Mouse (Mus musculus) kidney, postnatal 36 days (tissue): ENCODE measurements around the gene Pard6b.

Experiments used
- DNase-seq, 2 experiments: peaks; one replicate each; pipeline ENCODE4 v3.0.0; 2021 to 2022; ENCODE audit warnings: mixed read lengths in 2 of 2

Gene Pard6b

GRCm38 (mm10) chr2:168143794-168144193 is 63.0 kb downstream of the Pard6b start:
- DNase-seq: no peak

DNA sequence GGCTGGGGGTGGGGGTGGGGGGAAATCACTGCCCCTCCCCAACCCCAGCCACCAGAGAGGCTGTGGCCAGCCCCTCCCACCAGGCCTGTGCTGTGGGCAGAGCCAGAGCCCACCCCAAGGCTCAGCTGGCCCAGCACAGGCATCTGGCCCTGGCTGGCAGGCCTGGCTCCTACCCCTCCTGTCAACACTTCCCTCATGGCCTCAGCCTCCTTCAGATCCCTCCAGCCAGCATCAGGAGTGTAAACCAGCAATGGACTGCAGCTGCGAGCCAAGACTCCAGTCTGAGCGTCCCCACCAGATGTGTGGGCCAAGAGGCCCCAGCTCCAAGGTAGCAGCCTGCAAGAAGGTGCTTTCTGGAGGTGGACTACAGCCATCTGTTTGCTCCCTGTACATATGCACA is 64.6 kb downstream of the Pard6b start:
- DNase-seq: no peak

- peak; percentile 87 to 89 for DNase-seq
These were observed 67.1 kb downstream of the Pard6b start for GRCm38 (mm10) chr2:168147722-168148432.

- no peak for DNase-seq
These were observed 68.4 kb downstream of the Pard6b start for GRCm38 (mm10) chr2:168149241-168149640.
